Mouse (Mus musculus): ENCODE measurements around the gene Dscam. TPM values are rescaled to one million over a fixed set of nuclear protein-coding genes. Genes with fewer than 3 reads are reported as not detected.

The Dscam gene
- 8.2 and 9.3 TPM in 2 replicates for polyA plus RNA-seq (2014; fragmentation: Nextera tagmentation; extraction: Ambion mirVana)

GRCm38 (mm10) chr16:97170513-97171081 is at the start of gene Dscam:
Gene Dscam, minus strand, starts transcription at chr16:97170752.
- 0% methylated on average over 47 of the region's 60 CpGs for WGBS
- ATAC-seq (peak; percentile 65), DNase-seq (ENCODE audit: low spot score) (peak; percentile 59)
- no peaks in the 10 kb centered on the region for H3K9me3 ChIP-seq (replicated peaks; ENCODE audit: control insufficient read depth, low read length)
- no peaks in the 10 kb centered on the region for H3K36me3 ChIP-seq (ENCODE audit: control insufficient read depth, insufficient read depth, low read length)
- peak within 1 kb of the TSS; percentile 74 for H3K4me2 ChIP-seq (ENCODE audit: low read length)
- H3K27ac ChIP-seq (ENCODE audit: low read depth, low read length), result peak within 1 kb of the TSS; percentile 93
- peak within 1 kb of the TSS; percentile 58 for H3K4me3 ChIP-seq (ENCODE audit: low read depth, low read length)
- H3K9ac ChIP-seq (ENCODE audit: low read length), result peak within 1 kb of the TSS; percentile 85
- peaks cover 2% of the 10 kb centered on the region; the same call in 1 of the 2 replicates for H3K4me1 ChIP-seq (ENCODE audit: control insufficient read depth, insufficient read depth, low read length)
- H3K27me3 ChIP-seq (replicated peaks; ENCODE audit: control insufficient read depth, insufficient read depth, low read length), result peaks cover 21% of the 10 kb centered on the region

GRCm38 (mm10) chr16:97219381-97219780 is 48.8 kb upstream of the Dscam start:
- H3K4me1 ChIP-seq (ENCODE audit: control insufficient read depth, insufficient read depth, low read length), result no peaks in the 10 kb centered on the region
- WGBS, result 9% methylated on average over 2 of the region's 2 CpGs
- H3K4me3 ChIP-seq (ENCODE audit: low read depth, low read length), result no peak overlapping the region
- no peak overlapping the region for H3K27ac ChIP-seq (ENCODE audit: low read depth, low read length)
- DNase-seq (ENCODE audit: low spot score) (peak; percentile 67), ATAC-seq (peak; percentile 50; the same call in 1 of the 2 replicates)
- H3K9me3 ChIP-seq (replicated peaks; ENCODE audit: control insufficient read depth, low read length), result peaks cover 4% of the 10 kb centered on the region; the same call in 1 of the 2 replicates
- no peaks in the 10 kb centered on the region for H3K36me3 ChIP-seq (ENCODE audit: control insufficient read depth, insufficient read depth, low read length)
- no peaks in the 10 kb centered on the region for H3K27me3 ChIP-seq (replicated peaks; ENCODE audit: control insufficient read depth, insufficient read depth, low read length)
- H3K4me2 ChIP-seq (ENCODE audit: low read length), result no peak overlapping the region
- no peak overlapping the region for H3K9ac ChIP-seq (ENCODE audit: low read length)

DNA sequence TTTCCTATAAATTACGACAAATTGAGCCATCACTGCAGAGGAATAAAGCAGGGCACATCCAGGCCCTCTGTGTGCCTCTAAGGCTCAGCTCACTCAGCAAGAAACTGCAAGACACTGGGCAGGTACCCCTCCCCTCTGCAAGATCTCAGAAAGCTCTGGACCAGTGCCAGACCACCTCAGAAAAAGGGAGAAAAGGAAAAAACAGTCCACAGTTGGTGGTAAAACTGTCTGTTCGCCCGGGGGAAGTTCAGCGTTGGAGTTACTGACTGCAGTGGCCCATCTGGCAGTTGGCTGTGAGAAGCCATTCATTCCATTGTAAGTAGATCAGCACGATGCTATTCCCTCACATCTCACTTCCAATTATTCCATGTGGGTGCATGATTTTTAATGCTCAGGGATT is 39.4 kb upstream of the Dscam start:
- H3K27me3 ChIP-seq (replicated peaks; ENCODE audit: control insufficient read depth, insufficient read depth, low read length), result no peaks in the 10 kb centered on the region
- peak; percentile 83 for DNase-seq (ENCODE audit: low spot score)
- no peak overlapping the region for H3K27ac ChIP-seq (ENCODE audit: low read depth, low read length)
- peak; percentile 80 for ATAC-seq
- no peaks in the 10 kb centered on the region for H3K36me3 ChIP-seq (ENCODE audit: control insufficient read depth, insufficient read depth, low read length)
- peaks cover 4% of the 10 kb centered on the region; the same call in 1 of the 2 replicates for H3K9me3 ChIP-seq (replicated peaks; ENCODE audit: control insufficient read depth, low read length)
- no peak overlapping the region for H3K9ac ChIP-seq (ENCODE audit: low read length)
- H3K4me2 ChIP-seq (ENCODE audit: low read length), result no peak overlapping the region
- 27% methylated on average over 5 of the region's 5 CpGs for WGBS
- H3K4me3 ChIP-seq (ENCODE audit: low read depth, low read length), result no peak overlapping the region
- peaks cover 7% of the 10 kb centered on the region; the same call in 1 of the 2 replicates for H3K4me1 ChIP-seq (ENCODE audit: control insufficient read depth, insufficient read depth, low read length)

DNA sequence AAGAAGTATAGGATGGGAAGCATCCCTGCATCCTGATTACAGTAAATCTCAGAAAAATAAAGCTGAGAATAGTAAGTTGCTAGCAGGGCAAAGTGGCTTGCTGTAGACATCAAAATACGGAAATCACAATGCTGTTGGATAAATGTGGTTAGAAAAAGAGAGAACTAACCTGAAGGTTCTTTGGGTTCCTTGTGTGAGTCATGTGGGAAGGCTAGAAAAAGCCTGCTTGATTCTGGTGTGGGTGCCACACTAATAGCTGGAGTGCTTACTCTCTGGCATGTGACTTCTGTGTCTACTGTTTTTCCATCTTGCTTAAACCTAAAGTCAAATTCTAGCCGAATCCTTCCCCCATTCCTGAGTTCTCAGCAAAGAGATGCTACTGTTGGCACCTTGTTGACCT is 37.7 kb upstream of the Dscam start:
- DNase-seq (ENCODE audit: low spot score) (no peak), ATAC-seq (no peak)
- 78% methylated on average over 2 of the region's 2 CpGs for WGBS
- Histone ChIP-seq H3K4me1 (ENCODE audit: control insufficient read depth, insufficient read depth, low read length) (peaks cover 7% of the 10 kb centered on the region; the same call in 1 of the 2 replicates), H3K27ac (ENCODE audit: low read depth, low read length) (no peak overlapping the region), H3K27me3 (replicated peaks; ENCODE audit: control insufficient read depth, insufficient read depth, low read length) (no peaks in the 10 kb centered on the region), H3K9ac (ENCODE audit: low read length) (no peak overlapping the region), H3K9me3 (replicated peaks; ENCODE audit: control insufficient read depth, low read length) (no peaks in the 10 kb centered on the region), H3K4me2 (ENCODE audit: low read length) (no peak overlapping the region), H3K36me3 (ENCODE audit: control insufficient read depth, insufficient read depth, low read length) (no peaks in the 10 kb centered on the region), H3K4me3 (ENCODE audit: low read depth, low read length) (no peak overlapping the region)

DNA sequence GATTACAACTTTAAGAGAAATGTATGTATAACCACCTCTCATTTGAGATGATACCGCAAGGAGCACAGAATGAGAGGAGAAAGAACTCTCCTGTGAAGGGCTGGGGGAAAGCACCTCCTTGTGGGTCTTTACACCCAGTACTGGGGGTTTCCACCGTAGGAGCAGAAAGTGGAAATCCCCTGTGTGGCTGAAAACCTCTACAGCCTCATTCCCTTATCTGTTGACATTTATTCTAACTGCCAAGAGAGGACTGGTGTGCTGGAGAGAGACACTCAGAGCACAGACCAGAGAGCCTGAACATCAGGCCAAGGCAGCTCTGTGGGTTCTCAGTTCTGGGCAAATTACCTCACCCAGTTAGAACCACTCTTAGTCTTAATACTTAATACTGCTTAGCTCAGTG is 33.5 kb upstream of the Dscam start:
- DNase-seq (ENCODE audit: low spot score), result no peak
- Histone ChIP-seq H3K36me3 (ENCODE audit: control insufficient read depth, insufficient read depth, low read length) (no peaks in the 10 kb centered on the region), H3K4me3 (ENCODE audit: low read depth, low read length) (no peak overlapping the region), H3K4me1 (ENCODE audit: control insufficient read depth, insufficient read depth, low read length) (no peaks in the 10 kb centered on the region), H3K9ac (ENCODE audit: low read length) (no peak overlapping the region), H3K27ac (ENCODE audit: low read depth, low read length) (no peak overlapping the region), H3K4me2 (ENCODE audit: low read length) (no peak overlapping the region), H3K9me3 (replicated peaks; ENCODE audit: control insufficient read depth, low read length) (no peaks in the 10 kb centered on the region), H3K27me3 (replicated peaks; ENCODE audit: control insufficient read depth, insufficient read depth, low read length) (no peaks in the 10 kb centered on the region)
- WGBS, result 93% methylated on average over 2 of the region's 2 CpGs
- no peak for ATAC-seq

DNA sequence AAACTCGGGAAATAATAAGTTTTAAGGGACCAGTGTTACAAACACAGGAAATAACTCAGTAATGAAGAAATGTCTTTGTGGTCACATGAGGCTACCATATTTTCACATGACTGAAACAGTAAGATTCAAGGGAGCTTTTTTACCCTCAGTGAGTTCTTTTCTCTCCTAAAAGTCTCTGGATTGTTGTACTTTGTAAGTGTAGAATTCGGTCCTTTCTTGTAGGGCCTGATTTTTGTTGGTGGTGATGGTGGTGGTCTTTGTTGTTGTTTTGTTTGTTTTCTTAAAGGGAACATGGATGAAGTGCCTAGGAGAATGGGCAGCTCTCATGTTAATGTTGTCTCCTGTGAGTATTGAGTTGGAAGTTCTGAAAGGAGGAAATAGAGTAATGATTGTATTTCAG is 33.0 kb upstream of the Dscam start:
- ATAC-seq (no peak), DNase-seq (ENCODE audit: low spot score) (no peak)
- Histone ChIP-seq H3K4me3 (ENCODE audit: low read depth, low read length) (no peak overlapping the region), H3K9me3 (replicated peaks; ENCODE audit: control insufficient read depth, low read length) (no peaks in the 10 kb centered on the region), H3K36me3 (ENCODE audit: control insufficient read depth, insufficient read depth, low read length) (no peaks in the 10 kb centered on the region), H3K4me2 (ENCODE audit: low read length) (no peak overlapping the region), H3K4me1 (ENCODE audit: control insufficient read depth, insufficient read depth, low read length) (no peaks in the 10 kb centered on the region), H3K27ac (ENCODE audit: low read depth, low read length) (no peak overlapping the region), H3K9ac (ENCODE audit: low read length) (no peak overlapping the region), H3K27me3 (replicated peaks; ENCODE audit: control insufficient read depth, insufficient read depth, low read length) (no peaks in the 10 kb centered on the region)
- WGBS, result 86% methylated on average over 2 of the region's 2 CpGs

DNA sequence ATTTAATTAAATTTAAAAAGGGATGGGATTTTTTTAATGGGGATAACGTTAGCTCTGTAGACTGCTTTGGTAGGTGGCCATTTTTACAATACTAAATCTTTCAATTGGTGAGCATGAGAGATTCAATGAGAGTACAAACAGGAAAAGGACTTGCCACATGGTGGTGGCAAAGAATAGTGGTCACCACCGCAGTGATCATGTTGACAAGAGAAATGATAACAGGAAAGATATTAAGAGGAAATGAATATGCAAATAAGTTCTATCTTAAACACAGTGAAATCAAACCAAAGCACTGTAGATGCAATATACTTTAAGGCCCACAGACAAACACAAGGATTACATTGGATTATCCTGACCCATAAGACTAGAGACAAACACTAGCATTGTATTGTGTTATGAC is 24.1 kb upstream of the Dscam start:
- Histone ChIP-seq H3K4me1 (ENCODE audit: control insufficient read depth, insufficient read depth, low read length) (no peaks in the 10 kb centered on the region), H3K27me3 (replicated peaks; ENCODE audit: control insufficient read depth, insufficient read depth, low read length) (no peaks in the 10 kb centered on the region), H3K9me3 (replicated peaks; ENCODE audit: control insufficient read depth, low read length) (no peaks in the 10 kb centered on the region), H3K9ac (ENCODE audit: low read length) (no peak overlapping the region), H3K36me3 (ENCODE audit: control insufficient read depth, insufficient read depth, low read length) (no peaks in the 10 kb centered on the region), H3K4me2 (ENCODE audit: low read length) (no peak overlapping the region), H3K27ac (ENCODE audit: low read depth, low read length) (no peak overlapping the region), H3K4me3 (ENCODE audit: low read depth, low read length) (no peak overlapping the region)
- 80% methylated on average over 2 of the region's 2 CpGs for WGBS
- ATAC-seq (no peak), DNase-seq (ENCODE audit: low spot score) (no peak)

DNA sequence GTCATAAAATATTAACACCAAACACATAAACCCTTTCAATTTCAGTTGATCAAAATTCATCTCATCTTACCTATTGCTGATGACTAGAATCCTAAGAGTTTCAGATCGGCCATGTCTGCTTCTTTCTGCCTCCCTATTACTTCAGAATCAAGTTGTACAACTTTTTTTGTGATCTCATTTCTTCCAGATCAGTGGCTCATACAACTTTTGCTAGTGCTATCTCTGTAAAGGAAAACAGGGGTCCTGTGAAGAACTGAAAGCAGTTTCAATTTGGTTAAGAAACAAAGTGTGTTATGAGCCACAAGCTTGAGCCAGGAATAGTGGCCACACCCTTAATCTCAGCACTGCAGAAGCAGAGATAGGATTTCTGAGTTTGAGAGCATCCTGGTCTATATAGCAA is 23.6 kb upstream of the Dscam start:
- no peak for ATAC-seq
- WGBS, result 69% methylated on average over 1 of the region's 1 CpGs
- H3K27me3 ChIP-seq (replicated peaks; ENCODE audit: control insufficient read depth, insufficient read depth, low read length), result no peaks in the 10 kb centered on the region

DNA sequence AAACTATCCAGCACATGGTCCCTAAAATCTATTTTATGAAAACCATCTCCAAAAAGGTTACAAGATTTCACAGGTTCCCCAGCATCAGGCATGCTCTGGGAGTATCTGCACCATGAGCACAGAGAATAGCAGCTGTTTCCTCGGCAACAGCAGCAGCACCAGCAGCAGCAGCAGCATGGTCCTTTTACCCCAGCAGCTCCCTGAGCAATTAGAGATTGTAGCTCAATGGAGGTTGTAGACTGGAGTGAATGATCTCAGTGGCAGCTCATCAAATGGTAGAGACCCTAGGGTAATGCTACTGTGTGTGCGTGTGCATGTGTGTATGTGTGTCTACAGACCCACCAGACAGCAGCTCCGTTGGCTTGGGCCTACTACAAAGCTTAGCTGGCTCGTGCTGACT is 21.7 kb upstream of the Dscam start:
- Histone ChIP-seq H3K4me2 (ENCODE audit: low read length) (no peak overlapping the region), H3K27ac (ENCODE audit: low read depth, low read length) (no peak overlapping the region), H3K9ac (ENCODE audit: low read length) (no peak overlapping the region), H3K27me3 (replicated peaks; ENCODE audit: control insufficient read depth, insufficient read depth, low read length) (no peaks in the 10 kb centered on the region), H3K4me1 (ENCODE audit: control insufficient read depth, insufficient read depth, low read length) (no peaks in the 10 kb centered on the region), H3K36me3 (ENCODE audit: control insufficient read depth, insufficient read depth, low read length) (no peaks in the 10 kb centered on the region), H3K9me3 (replicated peaks; ENCODE audit: control insufficient read depth, low read length) (no peaks in the 10 kb centered on the region), H3K4me3 (ENCODE audit: low read depth, low read length) (no peak overlapping the region)
- ATAC-seq (no peak), DNase-seq (ENCODE audit: low spot score) (peak; percentile 38)
- 43% methylated on average over 4 of the region's 4 CpGs for WGBS

More for the DNA sequence above, 23.6 kb upstream of the Dscam start:
- H3K4me2 ChIP-seq (ENCODE audit: low read length), result no peak overlapping the region
- no peaks in the 10 kb centered on the region for H3K36me3 ChIP-seq (ENCODE audit: control insufficient read depth, insufficient read depth, low read length)
- H3K27ac ChIP-seq (ENCODE audit: low read depth, low read length), result no peak overlapping the region
- no peak overlapping the region for H3K4me3 ChIP-seq (ENCODE audit: low read depth, low read length)
- H3K9ac ChIP-seq (ENCODE audit: low read length), result no peak overlapping the region
- no peak for DNase-seq (ENCODE audit: low spot score)
- H3K4me1 ChIP-seq (ENCODE audit: control insufficient read depth, insufficient read depth, low read length), result no peaks in the 10 kb centered on the region
- no peaks in the 10 kb centered on the region for H3K9me3 ChIP-seq (replicated peaks; ENCODE audit: control insufficient read depth, low read length)

All from forebrain, embryonic 14.5 days (tissue).